Mouse (Mus musculus): ENCODE data around the gene Adgrb2. TPM values are rescaled to one million over a fixed set of nuclear protein-coding genes. Genes with fewer than 3 reads are reported as not detected.

Adgrb2 gene
- total RNA-seq, 2 experiments from 2014 or later = 529 to 570 TPM

Other genes starting within 250 kb of the Adgrb2 start
- gene Khdrbs1, start 242.6 kb upstream of the Adgrb2 start, total RNA-seq (2021) = 10 to 100 TPM; 88.4 to 90.0 TPM
- gene Ptp4a2, start 173.7 kb upstream of the Adgrb2 start, total RNA-seq (2021) = 100 to 1,000 TPM; 139 to 141 TPM
- gene Spocd1, start 55.6 kb upstream of the Adgrb2 start, total RNA-seq (2021) = under 1 TPM; 0.51 to 0.55 TPM
- 10 to 100 TPM; 12.4 to 16.3 TPM for gene Col16a1, start 63.0 kb downstream of the Adgrb2 start, total RNA-seq (2021)
- gene Pef1, start 117.7 kb downstream of the Adgrb2 start, total RNA-seq (2021) = 10 to 100 TPM; 63.7 TPM
- 1 to 10 TPM; 2.7 to 3.1 TPM for gene Hcrtr1, start 154.5 kb downstream of the Adgrb2 start, total RNA-seq (2021)
- 1 to 10 TPM; 6.2 to 9.9 TPM for gene Tinagl1, start 190.3 kb downstream of the Adgrb2 start, total RNA-seq (2021)
- not detected for gene Gm853, start 237.5 kb downstream of the Adgrb2 start, total RNA-seq (2021)

All from layer of hippocampus, postnatal 36 days (tissue).